Mouse (Mus musculus): ENCODE results near the gene Ank2.

DNA sequence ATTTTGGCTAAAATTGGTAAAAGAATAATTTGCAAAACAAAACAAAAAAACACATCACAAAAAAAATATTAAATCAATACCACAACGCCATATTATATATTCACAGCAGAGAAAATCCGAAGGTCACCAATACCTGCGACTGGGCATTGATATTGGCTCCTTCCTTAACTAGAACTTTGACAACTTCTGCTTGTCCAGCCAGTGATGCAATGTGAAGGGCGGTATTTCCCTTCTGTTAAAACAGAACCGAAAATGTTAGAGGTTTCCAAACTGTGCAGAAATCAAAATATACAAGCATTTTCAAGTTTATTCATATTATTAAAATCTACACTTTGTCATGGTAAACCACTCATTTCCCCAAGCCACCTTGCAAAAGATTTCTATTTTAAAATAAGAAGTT, 421.8 kb downstream of the Ank2 start:
- no peak for TF ChIP-seq POLR2A (IDR thresholded peaks at IDR 0.05; ENCODE audit: borderline replicate concordance, extremely low read depth, low read depth, low read length)
- no peak for TF ChIP-seq CTCF (IDR thresholded peaks at IDR 0.05; ENCODE audit: insufficient read depth, low read length)
